Mouse (Mus musculus): ENCODE measurements around the gene Ass1. TPM values are rescaled to one million over a fixed set of nuclear protein-coding genes. Genes with fewer than 3 reads are reported as not detected.

Gene Ass1
- total RNA-seq, 2 experiments from 2014 or later = 2.8 to 4.2 TPM

DNA sequence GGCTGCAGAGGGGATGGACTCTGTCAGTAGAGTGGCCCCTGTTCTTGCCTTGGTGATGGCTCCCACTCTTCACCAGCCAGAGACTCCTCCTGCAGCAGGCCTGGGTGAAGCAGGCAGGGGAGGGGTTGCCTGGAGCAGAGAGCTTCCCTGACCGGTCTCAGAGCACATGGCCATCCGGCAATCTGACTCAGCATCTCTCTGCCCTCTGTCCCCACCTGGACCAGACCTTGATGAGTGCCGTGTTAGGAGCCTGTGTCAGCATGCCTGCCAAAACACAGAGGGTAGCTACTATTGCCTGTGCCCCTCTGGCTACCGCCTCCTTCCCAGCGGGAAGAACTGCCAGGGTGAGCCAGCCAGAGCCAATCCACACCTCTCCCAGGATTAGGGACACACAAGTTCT is 11.5 kb upstream of the Ass1 start:
- DNase-seq (ENCODE audit: low spot score in 2 of 2) = no peak

DNA sequence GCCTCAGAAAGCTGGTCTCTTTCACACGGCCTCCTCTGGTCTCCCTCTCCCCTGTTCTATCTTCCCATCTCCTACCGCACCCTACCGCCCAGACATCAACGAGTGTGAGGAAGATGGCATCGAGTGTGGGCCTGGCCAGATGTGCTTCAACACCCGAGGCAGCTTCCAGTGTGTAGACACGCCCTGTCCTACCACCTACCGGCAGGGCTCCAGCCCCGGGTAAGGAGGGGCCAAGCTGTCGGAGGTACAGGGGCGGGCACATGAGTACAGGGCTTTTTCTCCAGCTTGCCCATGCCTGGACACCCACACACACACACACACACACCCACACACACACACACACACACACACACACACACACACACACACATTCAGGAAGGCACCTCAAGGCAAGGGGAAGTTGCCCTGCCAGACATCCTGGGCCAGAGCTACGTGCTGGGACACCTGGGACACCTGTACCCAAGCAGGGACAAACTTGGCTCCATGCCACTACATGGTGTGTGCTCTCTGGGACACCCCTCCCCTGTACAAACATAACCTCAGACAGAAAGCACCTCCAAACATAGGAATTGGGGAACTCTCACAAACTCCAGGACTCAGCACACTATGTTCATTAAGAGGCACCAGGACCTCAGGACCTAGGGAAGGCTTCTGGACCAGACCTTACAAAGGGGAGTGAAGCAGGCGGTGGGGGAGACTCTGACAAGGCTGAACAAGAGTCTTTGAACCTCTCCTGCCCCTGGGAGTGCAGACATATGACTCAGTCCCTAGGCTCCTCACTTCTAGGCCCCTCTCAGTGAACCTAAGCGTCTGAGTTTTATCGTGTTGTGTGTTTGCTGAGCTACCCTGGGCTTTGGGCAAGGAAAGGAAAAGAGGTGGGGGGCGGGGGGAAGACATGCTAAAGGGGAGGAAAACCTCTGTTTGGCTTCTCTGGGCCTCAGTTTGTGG is 10.7 kb upstream of the Ass1 start:
- DNase-seq (ENCODE audit: low spot score in 2 of 2) = no peak

DNA sequence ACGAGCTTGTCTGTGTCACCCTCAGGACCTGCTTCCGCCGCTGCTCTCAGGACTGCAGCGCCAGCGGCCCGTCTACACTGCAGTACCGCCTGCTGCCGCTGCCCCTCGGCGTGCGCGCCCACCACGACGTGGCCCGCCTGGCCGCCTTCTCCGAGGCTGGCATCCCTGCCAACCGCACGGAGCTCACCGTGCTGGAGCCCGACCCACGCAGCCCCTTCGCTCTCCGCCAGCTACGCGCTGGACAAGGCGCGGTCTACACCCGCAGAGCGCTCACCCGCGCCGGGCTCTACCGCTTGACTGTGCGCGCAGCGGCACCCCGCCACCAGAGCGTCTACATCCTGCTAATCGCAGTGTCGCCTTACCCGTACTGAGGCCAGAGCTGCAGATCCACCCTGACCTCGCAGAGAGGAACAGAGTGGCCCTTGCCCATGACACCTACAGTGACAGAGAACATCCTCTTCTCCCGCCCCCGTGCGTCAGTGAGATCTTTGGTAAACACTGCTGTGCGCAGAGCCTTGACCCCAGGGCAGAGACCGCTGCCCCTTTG is 9.9 kb upstream of the Ass1 start:
- DNase-seq (ENCODE audit: low spot score in 2 of 2) = peak in 1 of 2 experiments; percentile 55

DNA sequence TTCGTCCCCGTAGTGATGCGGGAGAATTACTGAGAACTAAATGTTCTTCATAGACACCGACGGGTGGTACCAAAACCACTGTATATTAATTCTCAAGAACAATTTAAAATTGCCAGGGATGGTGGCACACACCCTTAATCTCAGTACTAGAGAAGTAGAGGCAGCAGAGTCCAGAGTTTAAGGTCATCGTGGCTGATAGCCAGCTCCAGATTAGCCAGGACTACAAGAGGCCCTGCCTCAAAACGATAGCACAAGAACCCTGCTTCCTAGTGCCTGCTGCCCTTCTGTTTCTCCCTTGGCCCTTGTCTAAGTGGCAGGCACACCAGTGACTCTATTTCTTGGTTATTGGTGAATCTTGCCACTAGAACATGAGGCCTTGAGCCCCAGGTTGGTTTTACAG is 9.1 kb upstream of the Ass1 start:
- DNase-seq (ENCODE audit: low spot score in 2 of 2) = no peak

DNA sequence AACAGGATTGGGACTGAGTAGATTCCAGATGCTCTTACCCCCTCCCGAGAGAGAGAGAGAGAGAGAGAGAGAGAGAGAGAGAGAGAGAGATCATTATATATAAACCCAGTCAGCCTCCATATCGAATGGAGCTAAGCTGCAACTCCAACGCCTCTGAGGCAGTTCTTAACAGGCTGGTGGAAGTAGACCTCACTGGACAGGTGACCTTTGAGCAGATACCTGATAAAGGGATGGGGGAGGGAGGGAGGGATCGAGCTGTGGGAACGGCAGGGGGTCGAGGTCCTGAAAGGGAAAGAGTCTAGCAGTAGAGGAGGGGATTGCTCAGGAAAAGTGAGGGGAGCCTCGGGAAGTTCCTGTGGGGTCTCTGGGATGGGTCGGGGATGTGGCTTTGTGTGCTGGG is 8.0 kb upstream of the Ass1 start:
- no peak for DNase-seq (ENCODE audit: low spot score in 2 of 2)

DNA sequence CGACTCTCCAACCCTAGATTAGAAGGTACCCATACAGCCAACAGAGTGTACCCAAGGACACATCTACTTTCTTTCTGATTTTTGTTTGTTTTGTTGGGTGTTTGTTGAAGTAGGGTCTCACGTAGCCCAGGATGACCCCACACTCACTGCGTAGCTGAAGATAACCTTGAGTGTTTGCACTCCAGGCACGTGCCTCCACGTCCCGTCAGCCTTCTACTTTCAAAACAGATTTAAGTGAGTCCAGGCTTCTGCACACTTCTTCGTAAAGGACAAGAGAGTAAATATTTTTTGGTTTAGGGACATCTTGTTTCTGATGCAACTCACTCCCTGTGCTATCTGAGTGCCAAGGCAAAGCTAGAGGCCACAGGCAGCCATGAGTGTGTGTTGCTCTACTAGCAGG is 6.8 kb upstream of the Ass1 start:
- no peak for DNase-seq (ENCODE audit: low spot score in 2 of 2)

DNA sequence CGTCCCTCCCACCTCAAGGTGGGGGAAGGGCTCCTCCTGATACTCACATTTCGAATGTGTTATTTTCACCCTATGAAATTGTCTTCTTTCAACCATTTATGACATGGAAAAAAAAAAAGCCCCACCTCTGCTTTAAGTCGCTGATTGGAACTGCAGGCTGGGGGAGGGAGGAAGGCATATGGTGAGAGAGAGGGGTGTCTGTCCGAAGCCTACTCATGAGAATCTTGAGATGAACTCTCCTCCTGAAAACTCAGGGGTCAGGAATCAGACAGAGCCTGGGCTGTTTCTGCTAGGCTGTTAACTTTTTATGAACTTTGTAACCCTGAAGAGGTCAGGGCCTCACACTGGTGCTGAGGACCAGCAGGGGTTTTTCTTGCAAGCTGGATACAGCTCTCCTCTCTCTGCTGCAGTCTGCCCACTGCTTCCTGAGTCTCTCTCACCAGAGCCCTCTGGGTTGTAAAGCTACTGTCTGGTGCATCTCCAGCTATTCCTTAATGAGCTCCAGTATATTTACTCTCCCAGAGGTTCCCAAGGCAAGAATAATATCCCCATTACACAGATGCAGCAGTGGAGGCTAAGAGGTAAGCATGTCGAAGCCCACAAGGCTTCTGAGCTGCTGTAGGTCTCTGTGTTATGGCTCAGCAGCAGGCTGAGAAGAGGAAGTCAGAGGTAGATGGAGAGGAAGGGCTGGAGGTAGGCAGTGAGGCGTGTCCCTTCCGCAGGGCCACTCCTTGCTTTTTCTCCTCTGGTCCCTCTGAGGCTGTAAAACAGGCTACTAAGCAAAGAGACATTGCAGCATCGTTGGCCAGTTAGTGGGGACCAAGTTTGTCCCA is 6.1 kb upstream of the Ass1 start:
- DNase-seq (ENCODE audit: low spot score in 2 of 2) = no peak

DNA sequence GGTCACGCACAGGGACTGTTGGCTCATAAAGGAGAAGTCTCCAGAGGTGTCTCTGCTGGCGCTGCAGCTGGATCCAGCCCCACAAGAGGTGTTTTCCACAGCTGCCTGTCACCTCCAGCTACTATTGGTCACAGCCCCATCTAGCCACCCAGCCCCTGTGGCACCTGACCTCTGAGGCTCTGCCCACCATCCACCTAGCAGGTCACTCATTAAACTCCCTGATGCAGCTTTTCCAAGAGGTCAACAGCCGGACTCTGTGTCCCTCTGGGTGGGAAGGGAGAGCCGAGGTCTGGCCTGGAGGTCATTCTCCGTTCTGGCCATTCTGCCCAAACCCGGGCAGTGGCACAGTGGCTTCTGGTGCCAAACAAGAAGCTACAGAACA is 5.5 kb upstream of the Ass1 start:
- DNase-seq (ENCODE audit: low spot score in 2 of 2) = no peak

DNA sequence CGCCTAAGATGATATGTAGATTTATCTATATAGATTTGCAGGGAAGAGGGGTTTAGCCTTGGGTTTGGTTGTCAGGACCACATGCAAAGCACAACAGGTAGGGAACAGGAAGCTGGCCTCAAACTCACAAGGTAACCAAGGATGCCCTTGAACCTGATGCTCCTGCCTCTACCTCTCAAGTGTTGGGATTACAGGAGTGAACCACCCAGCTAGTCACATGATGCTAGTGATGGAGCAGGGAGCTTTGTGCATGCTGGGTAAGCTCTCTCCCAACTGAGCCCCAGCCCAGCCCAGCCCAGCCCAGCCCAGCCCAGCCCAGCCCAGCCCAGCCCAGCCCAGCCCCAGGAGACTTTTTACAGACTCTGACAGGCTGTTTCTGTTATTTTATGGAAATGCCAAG is 2.5 kb upstream of the Ass1 start:
- no peak for DNase-seq (ENCODE audit: low spot score in 2 of 2)

DNA sequence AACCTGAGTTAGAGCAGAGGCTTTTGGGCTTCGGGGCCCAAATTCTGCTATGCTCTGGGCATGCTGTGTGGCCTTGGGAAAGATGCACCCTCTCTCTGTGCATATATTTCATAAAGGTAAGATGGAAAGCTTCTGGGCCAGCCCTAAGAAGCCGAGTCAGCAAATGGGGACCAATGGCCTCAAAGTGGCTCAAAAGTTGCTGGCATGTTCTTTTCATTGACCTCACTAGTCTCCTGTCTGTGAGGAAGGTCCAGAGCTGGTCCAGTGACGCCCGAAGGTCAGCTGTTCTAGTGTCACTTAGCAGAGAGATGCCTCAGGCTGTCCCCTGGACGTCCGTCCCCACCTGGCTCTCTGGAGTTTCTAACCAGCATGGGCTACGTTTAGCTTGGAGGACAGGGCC is 1.1 kb upstream of the Ass1 start:
- DNase-seq (ENCODE audit: low spot score in 2 of 2) = no peak

DNA sequence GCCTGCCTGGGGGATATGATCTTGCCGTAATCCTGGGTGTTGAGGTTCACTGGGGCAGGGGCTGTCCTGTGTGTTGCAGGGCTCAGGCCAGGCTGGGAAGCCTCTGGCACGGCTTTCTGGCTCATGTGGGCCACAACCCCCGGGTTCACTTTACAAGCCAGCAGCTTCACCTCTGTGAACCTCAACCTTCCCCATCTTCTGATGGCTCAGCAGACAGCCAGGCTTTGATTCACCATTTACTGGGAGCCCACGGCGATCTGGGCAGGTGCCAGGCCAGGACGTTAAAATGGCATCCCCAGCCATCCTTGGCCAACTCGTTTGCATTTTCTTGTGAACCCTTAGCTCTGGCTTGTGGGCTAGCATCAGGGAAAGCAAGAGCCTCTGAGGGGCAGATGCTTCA is 527 bp upstream of the Ass1 start:
- DNase-seq (ENCODE audit: low spot score in 2 of 2) = no peak

DNA sequence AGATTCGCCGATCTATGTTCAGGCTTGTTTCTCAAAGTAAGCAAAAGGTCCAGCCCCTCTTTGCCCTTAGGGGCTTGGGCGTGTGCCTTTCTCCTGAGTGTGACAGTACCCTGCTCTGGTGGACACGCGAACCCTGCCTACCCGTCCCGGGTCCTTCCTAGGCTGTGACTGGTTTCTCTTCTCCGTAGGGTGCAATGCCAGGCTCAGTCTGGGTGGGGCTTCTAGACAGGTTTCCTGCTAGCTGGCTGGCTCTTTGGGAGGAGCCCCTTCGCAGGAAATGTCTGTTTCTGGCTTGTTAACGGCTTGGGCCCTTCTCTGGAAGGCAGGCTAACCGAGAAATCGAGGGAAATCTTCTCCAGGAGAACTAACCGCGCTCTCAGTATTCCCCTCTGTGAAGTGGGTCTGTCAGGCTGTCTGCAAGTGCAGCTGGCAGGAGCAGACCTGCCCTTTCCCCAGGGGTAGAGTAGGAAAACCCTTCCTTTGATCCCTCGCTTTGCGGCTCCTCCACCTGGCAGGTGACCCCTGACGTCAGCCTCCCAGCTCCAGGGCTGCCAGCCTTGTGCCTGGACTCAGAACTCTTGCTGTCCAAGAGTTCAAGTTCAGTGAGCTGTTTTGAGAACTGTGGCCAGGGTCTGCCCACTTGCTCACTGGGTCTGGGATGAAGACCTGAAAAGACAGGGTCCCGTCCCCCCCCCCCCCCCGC is 827 bp downstream of the Ass1 start:
- no peak for DNase-seq (ENCODE audit: low spot score in 2 of 2)

DNA sequence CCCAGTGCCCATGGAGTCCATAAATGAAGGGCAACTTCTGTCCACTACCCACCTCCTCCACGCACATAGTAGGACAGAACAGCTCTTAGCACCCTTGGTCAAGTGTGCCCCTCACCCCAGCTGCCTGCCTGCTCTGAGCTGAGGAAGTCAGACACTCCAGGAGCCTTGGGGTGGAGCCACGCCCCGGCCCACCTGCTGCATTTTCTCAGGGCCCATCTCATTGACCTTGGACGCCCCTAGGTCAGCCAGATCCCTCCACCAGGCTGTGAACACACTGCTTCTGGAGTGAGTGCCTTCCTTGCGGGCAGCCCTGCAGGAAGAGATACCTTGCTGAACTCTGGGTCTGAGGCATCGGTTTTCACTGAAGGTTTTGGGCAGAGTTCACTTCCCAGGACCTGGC is 1.6 kb downstream of the Ass1 start:
- no peak for DNase-seq (ENCODE audit: low spot score in 2 of 2)

DNA sequence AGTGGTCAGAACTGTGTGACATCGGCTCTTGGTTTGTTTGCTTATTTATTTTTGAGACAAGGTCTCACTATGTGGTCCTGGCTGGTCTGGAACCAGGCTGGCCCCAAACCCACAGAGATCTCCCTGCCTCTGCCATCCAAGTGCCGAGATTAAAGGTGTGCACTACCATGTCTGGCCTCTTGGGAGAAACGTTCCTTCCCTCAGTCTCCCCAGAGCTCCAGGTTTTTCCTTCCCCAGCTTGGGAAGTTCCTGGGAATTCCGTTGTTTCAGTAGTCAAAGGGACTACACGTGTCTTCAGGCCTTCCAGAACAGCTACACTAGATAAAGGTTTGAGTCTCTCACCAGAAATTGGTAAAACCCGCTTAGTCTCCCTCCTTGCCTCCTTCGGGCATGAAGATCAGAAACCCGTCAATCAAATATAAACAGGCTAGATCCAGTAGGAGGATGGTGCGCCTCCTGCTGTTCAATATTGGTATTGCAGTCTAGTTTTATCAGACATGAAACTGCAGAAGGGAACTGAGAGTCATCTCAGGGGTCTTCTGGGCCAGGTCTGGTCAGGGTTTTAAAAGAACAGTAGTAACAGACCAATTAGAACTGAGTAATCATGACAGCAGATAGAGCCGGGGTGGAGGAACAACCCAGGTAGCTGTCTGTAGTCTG is 2.5 kb downstream of the Ass1 start:
- peak in 1 of 2 experiments; percentile 64 for DNase-seq (ENCODE audit: low spot score in 2 of 2)

DNA sequence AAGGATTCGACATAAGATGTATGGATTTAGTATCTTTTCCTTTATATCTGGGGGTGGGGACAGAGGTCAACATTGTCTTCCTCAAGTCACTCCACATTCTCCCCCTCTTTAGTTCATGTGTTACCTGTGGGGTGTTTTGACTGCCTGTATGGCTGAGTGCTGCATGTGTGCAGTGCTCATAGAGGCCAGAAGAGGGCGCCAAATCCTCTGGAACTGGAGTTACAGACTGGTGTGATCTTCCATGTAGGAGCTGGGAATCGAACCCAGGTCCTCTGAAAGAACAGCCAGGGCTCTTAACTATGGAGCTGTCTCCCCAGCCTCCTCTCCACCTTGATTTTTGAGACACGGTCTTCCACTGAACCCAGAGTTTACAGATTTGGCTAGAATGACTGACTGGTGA is 3.9 kb downstream of the Ass1 start:
- no peak for DNase-seq (ENCODE audit: low spot score in 2 of 2)

DNA sequence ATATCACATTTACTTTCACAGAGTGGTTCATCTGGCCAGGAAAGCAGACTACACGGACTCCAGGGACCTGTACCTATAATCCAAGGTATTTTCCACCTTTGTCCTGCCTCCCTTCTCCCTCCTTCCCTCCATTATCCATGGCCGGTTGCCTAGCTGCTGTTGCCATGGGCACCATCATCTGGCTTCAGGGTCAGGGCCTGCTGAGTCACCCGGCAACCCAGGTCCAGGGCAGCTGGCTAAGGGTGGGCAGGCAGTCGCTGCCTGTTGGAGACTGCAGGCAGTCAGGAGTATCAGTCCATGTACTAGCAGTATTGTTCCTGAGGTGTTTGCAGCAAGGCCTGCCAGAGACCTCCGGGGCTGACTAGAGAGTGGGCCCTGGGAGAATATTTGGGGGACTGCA is 4.7 kb downstream of the Ass1 start:
- DNase-seq (ENCODE audit: low spot score in 2 of 2) = no peak

DNA sequence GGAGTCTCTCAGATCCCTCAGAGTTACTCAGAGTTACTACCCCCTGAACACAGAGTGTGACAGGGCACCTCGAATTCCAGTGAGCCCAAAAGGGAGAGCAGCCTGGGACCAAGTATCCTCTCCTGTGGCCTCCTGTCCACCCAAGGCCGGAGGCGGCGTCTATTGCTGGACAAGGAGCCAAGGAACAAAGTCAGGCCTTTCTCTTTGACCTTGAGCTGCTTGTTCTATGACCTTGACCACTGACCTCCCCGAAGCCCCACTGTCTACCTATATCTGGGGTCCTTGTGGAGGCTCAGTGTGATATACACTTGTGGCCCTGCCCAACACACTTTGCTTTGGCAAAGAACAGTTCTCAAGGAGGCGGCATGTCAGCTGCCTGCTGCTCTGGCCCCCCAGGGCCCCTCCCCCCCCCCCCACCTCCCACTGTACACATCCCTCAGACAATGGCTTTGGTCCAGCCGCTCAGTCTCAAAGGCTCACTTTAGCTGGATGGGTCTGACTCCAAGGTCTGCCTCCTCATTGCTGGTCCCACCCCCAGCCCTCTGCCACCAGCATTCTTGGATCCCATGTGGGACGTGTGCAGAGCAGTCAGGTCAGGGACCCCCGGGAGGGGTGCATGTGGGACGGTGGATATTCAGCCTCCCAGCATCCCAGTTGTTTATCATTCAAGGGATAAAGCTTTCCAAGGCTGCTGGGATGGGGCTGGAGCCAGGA is 6.3 kb downstream of the Ass1 start:
- no peak for DNase-seq (ENCODE audit: low spot score in 2 of 2)

DNA sequence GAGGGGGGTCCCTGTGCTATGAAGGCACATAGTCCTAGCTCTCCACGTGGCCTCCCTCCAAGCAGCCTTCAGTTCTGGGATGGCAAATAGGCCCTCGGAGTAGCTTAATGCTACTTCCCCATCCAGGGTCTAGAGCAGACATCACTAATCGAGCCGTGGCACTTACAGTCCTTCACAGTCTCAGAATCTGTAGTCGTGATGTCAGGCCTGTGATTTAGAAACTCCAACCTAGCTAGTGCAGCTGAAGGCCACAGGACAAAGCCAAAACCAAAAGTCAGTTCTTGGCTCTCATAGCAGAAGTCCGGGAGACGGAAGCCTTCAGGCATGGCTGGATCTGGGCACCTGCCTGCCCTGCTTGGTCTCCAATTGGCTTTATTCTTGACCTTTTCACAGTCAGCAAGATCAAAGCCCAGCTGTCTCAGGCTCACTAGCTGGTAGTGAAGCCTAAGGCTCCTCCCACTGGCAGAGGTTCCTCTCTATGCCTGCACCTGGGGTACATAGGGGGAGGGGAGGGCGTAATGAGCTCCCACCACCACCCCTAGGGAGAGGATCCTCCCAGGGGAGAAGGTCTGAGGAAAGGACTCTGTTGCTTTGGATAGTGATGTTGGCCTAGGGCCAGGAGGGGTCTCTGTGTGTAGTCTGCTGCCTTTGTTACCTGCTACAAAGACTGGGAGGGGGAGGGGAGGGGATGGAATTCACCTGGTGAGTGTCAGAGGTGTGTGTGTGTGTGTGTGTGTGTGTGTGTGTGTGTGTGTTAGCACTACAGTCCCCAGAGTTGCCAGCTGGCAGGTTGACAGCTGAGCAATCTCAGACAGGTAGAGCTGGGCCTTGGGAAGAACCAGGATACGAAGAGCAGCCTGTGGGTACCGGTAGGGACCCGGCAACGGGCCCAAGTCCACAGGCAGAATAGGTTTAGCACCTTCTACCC is 7.5 kb downstream of the Ass1 start:
- no peak for DNase-seq (ENCODE audit: low spot score in 2 of 2)

DNA sequence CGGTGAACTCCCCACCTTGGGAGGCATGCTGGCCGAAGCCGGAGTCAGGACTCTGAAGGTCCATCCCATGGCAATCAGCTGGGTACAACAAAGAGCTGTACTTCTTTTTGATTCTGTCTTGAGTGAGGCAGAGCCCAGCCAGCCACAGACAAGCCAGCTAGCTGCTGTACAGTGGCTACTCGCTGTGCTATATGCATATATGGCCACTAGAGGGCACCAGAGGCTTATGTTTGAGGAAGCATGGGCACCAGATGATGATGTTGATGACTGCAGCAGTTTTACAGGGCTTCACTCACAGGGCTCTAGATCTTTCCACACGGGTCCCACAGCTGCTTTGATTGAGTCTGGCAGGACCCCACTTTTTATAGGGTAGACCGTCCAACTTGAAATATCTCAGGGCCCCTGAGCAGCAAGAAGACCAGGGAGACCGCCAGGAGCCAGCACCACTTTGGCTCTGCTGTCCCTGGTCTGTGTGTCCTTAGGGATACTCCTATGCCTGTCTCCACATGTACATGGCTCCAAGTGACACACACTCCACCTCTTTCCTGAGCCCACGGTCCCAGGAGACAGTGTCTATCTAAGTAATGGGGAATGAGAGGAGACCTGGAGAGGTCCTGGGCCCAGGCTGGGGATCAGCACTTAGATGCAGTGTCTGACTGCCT is 13.0 kb downstream of the Ass1 start:
- peak; percentile 69 to 82 for DNase-seq (ENCODE audit: low spot score in 2 of 2)

Data from gastrocnemius, postnatal 4 days (tissue).